ENCODE assay signal across 8 mouse cellular contexts in the genomic region with DNA sequence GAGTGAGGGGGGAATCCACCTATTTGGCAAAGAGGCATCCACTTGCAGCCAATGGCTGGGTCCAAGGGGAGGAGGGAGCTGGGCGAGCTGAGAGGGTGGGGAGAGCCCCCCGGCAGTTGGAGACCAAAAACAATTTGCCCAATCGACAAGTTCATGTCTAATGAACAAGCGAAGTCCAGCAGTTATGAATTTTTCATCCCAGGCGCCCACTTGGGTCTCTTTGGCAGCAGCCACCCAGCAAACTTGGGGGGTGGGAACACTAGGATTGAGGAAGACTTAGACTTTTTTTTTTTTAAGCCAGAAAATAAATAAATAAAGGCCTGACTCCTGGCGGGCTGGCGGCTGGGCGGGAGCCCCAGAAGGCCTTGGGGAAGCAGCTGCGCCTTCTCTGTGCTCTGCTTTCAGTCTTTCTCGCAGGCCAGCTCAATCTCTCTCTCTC. TPM values are rescaled to one million over a fixed set of nuclear protein-coding genes. Genes with fewer than 3 reads are reported as not detected.
DNase-seq lines count a peak whose midpoint lies in the region; ATAC-seq and TF ChIP-seq lines count a peak whose summit lies in the region.

No protein-coding gene starts in this region.

- no peak overlapping the region for H3K27ac ChIP-seq in heart, embryonic 10.5 days
- peak overlapping the region; percentile 91 for H3K27ac ChIP-seq in embryonic facial prominence, embryonic 15.5 days (replicated peaks)
- peak overlapping the region; percentile 82 for H3K27ac ChIP-seq in heart, postnatal 0 days (ENCODE audit: low read depth)
- peak overlapping the region; percentile 85 for H3K27ac ChIP-seq in limb, embryonic 13.5 days

- 3% methylated on average over 10 of the region's 10 CpGs for WGBS in heart, embryonic 10.5 days
- WGBS in embryonic facial prominence, embryonic 15.5 days = 4% methylated on average over 10 of the region's 10 CpGs
- 19% methylated on average over 10 of the region's 10 CpGs for WGBS in heart, postnatal 0 days
- WGBS in limb, embryonic 13.5 days = 1% methylated on average over 10 of the region's 10 CpGs

- no peaks in the 10 kb centered on the region for H3K9me3 ChIP-seq in heart, embryonic 10.5 days
- H3K9me3 ChIP-seq in embryonic facial prominence, embryonic 15.5 days (replicated peaks) = no peaks in the 10 kb centered on the region
- H3K9me3 ChIP-seq in heart, postnatal 0 days (replicated peaks; ENCODE audit: control insufficient read depth, low read length) = no peaks in the 10 kb centered on the region
- no peaks in the 10 kb centered on the region for H3K9me3 ChIP-seq in limb, embryonic 13.5 days

- H3K27me3 ChIP-seq in heart, embryonic 10.5 days (ENCODE audit: insufficient read depth, poor library complexity, severe bottlenecking) = peaks cover 100% of the 10 kb centered on the region
- H3K27me3 ChIP-seq in embryonic facial prominence, embryonic 15.5 days = peaks cover 8% of the 10 kb centered on the region; the same call in 1 of the 2 replicates
- peaks cover 24% of the 10 kb centered on the region for H3K27me3 ChIP-seq in heart, postnatal 0 days (ENCODE audit: control insufficient read depth, insufficient read depth, low read length)
- H3K27me3 ChIP-seq in limb, embryonic 13.5 days = peaks cover 54% of the 10 kb centered on the region

- no peaks in the 10 kb centered on the region for H3K36me3 ChIP-seq in heart, embryonic 10.5 days
- peaks cover 7% of the 10 kb centered on the region for H3K36me3 ChIP-seq in embryonic facial prominence, embryonic 15.5 days
- H3K36me3 ChIP-seq in heart, postnatal 0 days (replicated peaks; ENCODE audit: control insufficient read depth, insufficient read depth, low read length) = peaks cover 10% of the 10 kb centered on the region; the same call in 1 of the 2 replicates
- H3K36me3 ChIP-seq in limb, embryonic 13.5 days = peaks cover 24% of the 10 kb centered on the region

- H3K4me1 ChIP-seq in heart, embryonic 10.5 days = peaks cover 32% of the 10 kb centered on the region
- H3K4me1 ChIP-seq in embryonic facial prominence, embryonic 15.5 days = peaks cover 80% of the 10 kb centered on the region
- H3K4me1 ChIP-seq in heart, postnatal 0 days (ENCODE audit: control insufficient read depth, insufficient read depth) = peaks cover 24% of the 10 kb centered on the region
- peaks cover 88% of the 10 kb centered on the region for H3K4me1 ChIP-seq in limb, embryonic 13.5 days

- TF ChIP-seq EP300 in heart, postnatal 0 days (IDR thresholded peaks at IDR 0.05; ENCODE audit: low read depth) = no peak

- H3K4me2 ChIP-seq in embryonic facial prominence, embryonic 15.5 days (replicated peaks) = peak overlapping the region; percentile 50
- H3K4me2 ChIP-seq in heart, postnatal 0 days (ENCODE audit: low read depth, low read length) = peak overlapping the region; percentile 56
- peak overlapping the region; percentile 68 for H3K4me2 ChIP-seq in limb, embryonic 13.5 days (replicated peaks)

- no peak for TF ChIP-seq CTCF in heart, postnatal 0 days (IDR thresholded peaks at IDR 0.05; ENCODE audit: low read depth)

- H3K4me3 ChIP-seq in heart, embryonic 10.5 days = no peak overlapping the region
- peak overlapping the region; percentile 32 for H3K4me3 ChIP-seq in embryonic facial prominence, embryonic 15.5 days (replicated peaks)
- H3K4me3 ChIP-seq in heart, postnatal 0 days (ENCODE audit: low read depth, low read length) = peak overlapping the region; percentile 18; the same call in 1 of the 2 replicates
- H3K4me3 ChIP-seq in limb, embryonic 13.5 days = peak overlapping the region; percentile 43

- peak; percentile 98 for DNase-seq in heart, adult 11 months
- no peak for DNase-seq in heart, embryonic 10.5 days (ENCODE audit: low spot score)
- peak; percentile 66 for DNase-seq in ES-CJ7 (ENCODE audit: low read depth, low spot score)
- peak; percentile 58 for DNase-seq in heart, postnatal 0 days (ENCODE audit: low spot score)
- peak; percentile 62 for DNase-seq in right cerebral cortex, postnatal 4 days
- DNase-seq in thymus, postnatal 4 days = no peak

- no peak overlapping the region for H3K9ac ChIP-seq in embryonic facial prominence, embryonic 15.5 days
- no peak overlapping the region for H3K9ac ChIP-seq in heart, postnatal 0 days (replicated peaks; ENCODE audit: low read depth, low read length)
- H3K9ac ChIP-seq in limb, embryonic 13.5 days = peak overlapping the region; percentile 61; the same call in 1 of the 2 replicates

- peak; percentile 82 for ATAC-seq in embryonic facial prominence, embryonic 15.5 days (ENCODE audit: insufficient number of reproducible peaks, low FRiP score, low TSS enrichment, low read depth)
- peak; percentile 53; the same call in 1 of the 2 replicates for ATAC-seq in heart, postnatal 0 days (ENCODE audit: insufficient read depth, low read depth)
- ATAC-seq in limb, embryonic 13.5 days (ENCODE audit: low FRiP score, low read depth) = peak; percentile 78; the same call in 1 of the 2 replicates

RNA-seq across cellular contexts. Expression of a gene that starts 25.7 kb away (rescaled TPM):
- 0.87 and 2.1 TPM in 2 replicates for polyA plus RNA-seq in heart, embryonic 10.5 days (2016; fragmentation: Nextera tagmentation; extraction: Ambion mirVana)
- 61.4 and 62.0 TPM in 2 replicates for polyA plus RNA-seq in embryonic facial prominence, embryonic 15.5 days (2015; fragmentation: Nextera tagmentation; extraction: Ambion mirVana)
- 41.9 and 48.5 TPM in 2 replicates for total RNA-seq in heart, postnatal 0 days (2014; rRNA removed; ENCODE audit: low replicate concordance)
- polyA plus RNA-seq in heart, postnatal 0 days (2015; fragmentation: Nextera tagmentation; extraction: Ambion mirVana) = 18.2 TPM in 2 replicates
- polyA plus RNA-seq in limb, embryonic 13.5 days (2015; fragmentation: Nextera tagmentation; extraction: Ambion mirVana) = 46.9 and 48.0 TPM in 2 replicates

RNA-seq across cellular contexts. Expression of a gene that starts 48.1 kb away (rescaled TPM):
- polyA plus RNA-seq in heart, embryonic 10.5 days (2016; fragmentation: Nextera tagmentation; extraction: Ambion mirVana) = 5.3 TPM in 2 replicates
- polyA plus RNA-seq in embryonic facial prominence, embryonic 15.5 days (2015; fragmentation: Nextera tagmentation; extraction: Ambion mirVana) = 8.4 and 8.9 TPM in 2 replicates
- 2.1 and 15.4 TPM in 2 replicates for total RNA-seq in heart, postnatal 0 days (2014; rRNA removed; ENCODE audit: low replicate concordance)
- 6.2 and 8.0 TPM in 2 replicates for polyA plus RNA-seq in heart, postnatal 0 days (2015; fragmentation: Nextera tagmentation; extraction: Ambion mirVana)
- 6.3 TPM in 2 replicates for polyA plus RNA-seq in limb, embryonic 13.5 days (2015; fragmentation: Nextera tagmentation; extraction: Ambion mirVana)

RNA-seq across cellular contexts. Expression of a gene that starts 51.7 kb away (rescaled TPM):
- polyA plus RNA-seq in heart, embryonic 10.5 days (2016; fragmentation: Nextera tagmentation; extraction: Ambion mirVana) = 2.1 and 3.2 TPM in 2 replicates
- polyA plus RNA-seq in embryonic facial prominence, embryonic 15.5 days (2015; fragmentation: Nextera tagmentation; extraction: Ambion mirVana) = 4.2 and 4.9 TPM in 2 replicates
- total RNA-seq in heart, postnatal 0 days (2014; rRNA removed; ENCODE audit: low replicate concordance) = 1.0 TPM in 1 of 2 replicates, not detected in the other
- polyA plus RNA-seq in heart, postnatal 0 days (2015; fragmentation: Nextera tagmentation; extraction: Ambion mirVana) = 3.0 and 3.1 TPM in 2 replicates
- 7.1 and 9.8 TPM in 2 replicates for polyA plus RNA-seq in limb, embryonic 13.5 days (2015; fragmentation: Nextera tagmentation; extraction: Ambion mirVana)

RNA-seq across cellular contexts. Expression of a gene that starts 56.8 kb away (rescaled TPM):
- polyA plus RNA-seq in heart, embryonic 10.5 days (2016; fragmentation: Nextera tagmentation; extraction: Ambion mirVana) = 57.3 and 60.5 TPM in 2 replicates
- 46.5 TPM in 2 replicates for polyA plus RNA-seq in embryonic facial prominence, embryonic 15.5 days (2015; fragmentation: Nextera tagmentation; extraction: Ambion mirVana)
- total RNA-seq in heart, postnatal 0 days (2014; rRNA removed; ENCODE audit: low replicate concordance) = 47.1 and 49.8 TPM in 2 replicates
- polyA plus RNA-seq in heart, postnatal 0 days (2015; fragmentation: Nextera tagmentation; extraction: Ambion mirVana) = 48.1 and 50.0 TPM in 2 replicates
- 48.1 and 48.4 TPM in 2 replicates for polyA plus RNA-seq in limb, embryonic 13.5 days (2015; fragmentation: Nextera tagmentation; extraction: Ambion mirVana)

Comparison
In these comparisons a context has a peak if more than half of its experiments do, and no peak if none do; other contexts are left out.
1. DNase-seq: peak in heart, adult 11 months (single experiment), ES-CJ7 (single experiment), heart, postnatal 0 days (single experiment) and right cerebral cortex, postnatal 4 days (single experiment); none in heart, embryonic 10.5 days (single experiment) and thymus, postnatal 4 days (single experiment).
2. Peak in every context shown above with its lines, with median percentiles within 50 percentile points of each other: ATAC-seq and H3K4me2 ChIP-seq.